Mouse (Mus musculus): ENCODE results near the gene Fam83c. TPM values are rescaled to one million over a fixed set of nuclear protein-coding genes. Genes with fewer than 3 reads are reported as not detected.
A peak's percentile ranks its signal among the peaks of the same experiment; 100 is the strongest.

Gene Fam83c
- total RNA-seq, 2 experiments from 2014 or later, result not detected

- DNase-seq (ENCODE audit: low spot score in 2 of 2), result peak; percentile 67 to 88
These were observed 7.8 kb downstream of the Fam83c start, which contains the start of gene Eif6 for GRCm38 (mm10) chr2:155826630-155827424. Gene Eif6 (minus strand): TSS chr2:155826925.

- DNase-seq (ENCODE audit: low spot score in 2 of 2), result no peak
These were observed 8.6 kb downstream of the Fam83c start for GRCm38 (mm10) chr2:155825904-155826629.

GRCm38 (mm10) chr2:155823722-155824121 lies 10.9 kb downstream of the Fam83c start:
- no peak for DNase-seq (ENCODE audit: low spot score in 2 of 2)

- no peak for DNase-seq (ENCODE audit: low spot score in 2 of 2)
These were observed 13.9 kb downstream of the Fam83c start for GRCm38 (mm10) chr2:155820779-155821178.

- no peak for DNase-seq (ENCODE audit: low spot score in 2 of 2)
These were observed 15.0 kb downstream of the Fam83c start for GRCm38 (mm10) chr2:155819449-155820251.

- no peak for DNase-seq (ENCODE audit: low spot score in 2 of 2)
These were observed 15.4 kb downstream of the Fam83c start, which contains the start of gene BC029722 for GRCm38 (mm10) chr2:155819392-155819448. Gene BC029722 (minus strand): TSS chr2:155819426.

- peak; percentile 92 to 94 for DNase-seq (ENCODE audit: low spot score in 2 of 2)
These were observed 15.9 kb downstream of the Fam83c start for GRCm38 (mm10) chr2:155818596-155819391.

- no peak for DNase-seq (ENCODE audit: low spot score in 2 of 2)
These were observed 17.1 kb downstream of the Fam83c start for GRCm38 (mm10) chr2:155817301-155818245.

- DNase-seq (ENCODE audit: low spot score in 2 of 2), result no peak
These were observed 18.5 kb downstream of the Fam83c start for GRCm38 (mm10) chr2:155816179-155816578.

GRCm38 (mm10) chr2:155814829-155815228 lies 19.8 kb downstream of the Fam83c start:
- DNase-seq (ENCODE audit: low spot score in 2 of 2), result no peak

- DNase-seq (ENCODE audit: low spot score in 2 of 2), result no peak
These were observed 22.0 kb downstream of the Fam83c start for GRCm38 (mm10) chr2:155812637-155813036.

GRCm38 (mm10) chr2:155811821-155812396 lies 22.7 kb downstream of the Fam83c start:
- peak; percentile 81 to 82 for DNase-seq (ENCODE audit: low spot score in 2 of 2)

- no peak for DNase-seq (ENCODE audit: low spot score in 2 of 2)
These were observed 25.0 kb downstream of the Fam83c start for GRCm38 (mm10) chr2:155809620-155810019.

- DNase-seq (ENCODE audit: low spot score in 2 of 2), result no peak
These were observed 27.2 kb downstream of the Fam83c start for GRCm38 (mm10) chr2:155807408-155807807.

- DNase-seq (ENCODE audit: low spot score in 2 of 2), result no peak
These were observed 28.1 kb downstream of the Fam83c start for GRCm38 (mm10) chr2:155806548-155806947.

GRCm38 (mm10) chr2:155805925-155806255 lies 28.8 kb downstream of the Fam83c start:
- no peak for DNase-seq (ENCODE audit: low spot score in 2 of 2)

GRCm38 (mm10) chr2:155805231-155805924 lies 29.3 kb downstream of the Fam83c start:
- DNase-seq (ENCODE audit: low spot score in 2 of 2), result no peak

- DNase-seq (ENCODE audit: low spot score in 2 of 2), result no peak
These were observed 30.6 kb downstream of the Fam83c start for GRCm38 (mm10) chr2:155804053-155804452.

GRCm38 (mm10) chr2:155802761-155803160 lies 31.9 kb downstream of the Fam83c start:
- no peak for DNase-seq (ENCODE audit: low spot score in 2 of 2)
